Mouse (Mus musculus) layer of hippocampus, adult 9-10 months (tissue): Measurements from ENCODE around the gene Pum3.

Experiments used
- DNase-seq: peaks from one replicate; pipeline ENCODE4 v3.0.0; 2022; ENCODE audit warnings: low spot score

Gene Pum3

DNA sequence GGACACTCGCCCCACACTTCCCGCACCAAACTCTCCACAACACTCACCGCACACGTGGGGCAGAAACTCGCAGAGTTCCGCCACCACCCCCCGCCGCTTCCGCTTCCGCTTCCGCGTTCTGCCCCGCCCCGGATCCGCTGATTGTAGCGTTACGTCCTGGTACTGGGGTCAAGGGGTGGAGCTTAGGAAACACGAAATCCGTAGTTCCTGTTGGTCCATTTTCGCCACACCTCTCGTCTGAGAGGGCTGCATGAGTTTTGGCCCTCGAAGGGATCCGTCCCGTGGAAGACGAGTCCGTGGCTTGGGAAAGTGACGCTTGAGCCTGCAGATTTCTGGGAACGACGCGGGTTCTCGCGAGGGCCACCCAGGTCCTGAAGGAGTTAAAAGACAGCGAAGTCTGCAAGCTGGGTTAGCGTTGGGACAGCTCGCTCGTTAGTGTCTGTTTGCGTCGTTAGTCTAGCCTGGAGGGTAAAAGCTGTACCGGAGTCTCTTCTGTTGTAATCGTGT is at the start of gene Pum3:
Pum3 (minus strand) TSS at position 81 of the 507 bp plus-strand sequence.
- peak; percentile 94 for DNase-seq

- no peak for DNase-seq
These were observed 37.1 kb upstream of the Pum3 start for GRCm38 (mm10) chr19:27466691-27467090.

GRCm38 (mm10) chr19:27462656-27463055 is 33.0 kb upstream of the Pum3 start:
- no peak for DNase-seq

DNA sequence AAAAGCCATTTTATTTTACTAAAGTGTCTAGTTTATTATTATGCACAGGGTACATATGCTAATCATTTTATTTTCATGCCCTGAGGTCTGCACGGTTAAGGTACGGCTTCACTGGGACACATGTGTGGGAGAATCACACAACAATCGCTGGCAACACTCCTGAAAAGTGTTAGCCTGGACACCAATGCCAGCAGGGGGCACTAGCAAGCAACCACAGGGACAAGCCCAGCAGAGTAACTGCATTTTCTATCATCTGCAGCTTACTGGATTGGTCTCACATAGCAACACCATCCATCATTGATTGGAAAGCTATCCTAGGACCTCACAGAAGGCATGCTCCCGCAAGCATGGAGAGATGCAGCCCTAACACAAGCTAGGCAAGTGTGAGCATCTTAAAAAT is 20.8 kb upstream of the Pum3 start:
- peak; percentile 56 for DNase-seq

DNA sequence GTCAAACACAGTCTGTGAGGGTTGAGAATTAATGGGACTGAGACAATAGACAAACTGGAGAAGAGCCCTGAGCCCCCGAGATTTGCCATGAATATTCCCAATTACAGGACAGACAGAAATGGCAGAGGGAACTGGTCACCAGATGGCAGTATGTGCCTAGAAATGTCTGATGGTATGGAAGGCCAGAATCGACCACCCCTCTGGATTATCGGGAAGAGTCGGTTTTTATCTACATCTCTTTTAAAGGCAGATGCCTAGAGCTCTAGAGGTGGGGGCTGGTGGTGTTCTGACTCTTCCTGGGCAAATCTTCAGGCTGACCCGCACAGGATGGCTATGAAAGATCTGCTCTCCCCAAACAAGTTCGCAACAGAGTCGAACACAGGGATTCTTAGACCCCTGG is 17.9 kb upstream of the Pum3 start:
- no peak for DNase-seq

- DNase-seq, result no peak
These were observed 11.5 kb upstream of the Pum3 start for GRCm38 (mm10) chr19:27441106-27441505.

DNA sequence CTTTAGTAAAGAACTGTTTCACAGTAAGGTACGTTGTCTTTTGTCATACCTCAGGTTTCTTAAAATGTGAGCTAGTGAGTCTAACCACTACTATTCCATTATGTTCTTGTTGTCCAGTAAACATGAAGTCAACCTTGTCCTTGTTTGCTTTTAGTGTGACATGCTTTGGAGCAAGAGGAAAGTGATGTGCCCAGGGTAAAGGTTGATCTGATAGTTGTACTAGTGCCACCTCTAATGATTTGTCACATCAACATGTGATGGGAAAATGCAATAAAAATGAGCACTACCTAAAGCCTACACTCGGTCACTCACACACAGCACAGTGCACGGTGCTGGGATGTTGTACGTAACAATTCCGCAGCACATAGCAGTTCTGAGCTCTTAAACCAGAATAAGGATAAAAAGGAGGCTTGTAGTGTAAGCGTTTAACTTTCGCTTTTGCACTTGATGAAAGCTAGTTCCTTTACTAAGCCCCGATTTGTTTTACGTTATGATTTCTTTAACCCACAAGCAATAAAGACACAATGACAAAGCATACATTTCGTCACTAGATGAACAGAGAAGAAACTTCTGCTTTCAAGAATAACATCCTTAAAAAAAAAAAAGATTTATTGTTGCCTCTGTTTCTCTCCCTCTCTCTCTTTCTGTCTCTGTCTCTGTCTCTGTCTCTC is 8.5 kb upstream of the Pum3 start:
- DNase-seq, result no peak

- no peak for DNase-seq
These were observed 781 bp upstream of the Pum3 start for GRCm38 (mm10) chr19:27430406-27430805.

DNA sequence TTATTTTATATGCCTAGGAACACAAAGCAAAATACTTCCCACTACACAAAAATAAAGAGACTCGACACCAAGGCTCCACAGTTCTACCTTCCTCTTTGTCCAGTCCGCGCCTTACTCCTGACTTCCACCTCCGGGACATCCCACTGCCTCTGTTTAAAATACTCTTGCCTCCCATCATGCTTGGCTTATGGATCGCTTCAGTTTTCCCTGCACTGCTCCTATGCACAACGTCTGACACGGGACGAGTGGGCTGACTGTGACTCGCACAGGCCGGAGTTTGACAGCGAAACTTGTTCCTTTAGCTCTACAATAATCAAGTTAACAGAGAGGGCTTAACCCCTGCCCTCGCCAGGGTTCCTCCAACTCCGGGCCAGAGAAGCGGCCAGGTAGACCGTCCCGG is 344 bp downstream of the Pum3 start:
- no peak for DNase-seq

DNA sequence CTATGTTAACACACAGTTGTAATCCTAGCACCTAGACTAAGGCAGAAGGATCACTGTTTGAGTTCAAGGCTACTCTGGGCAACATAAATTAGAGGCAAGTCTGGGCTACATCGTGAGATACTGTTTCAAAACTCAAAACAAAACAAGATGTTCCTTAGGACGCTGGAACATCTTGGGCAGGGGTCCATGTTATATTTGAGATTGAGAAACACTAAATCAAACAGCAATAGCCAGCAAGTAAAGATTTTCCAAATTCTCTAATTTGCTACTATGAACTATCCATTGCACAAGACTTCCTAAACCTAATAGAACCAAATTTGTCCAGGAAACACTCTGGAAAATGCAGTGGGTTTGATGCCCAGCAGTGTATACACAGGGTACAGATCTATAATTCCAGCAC is 1.8 kb downstream of the Pum3 start:
- DNase-seq, result no peak

DNA sequence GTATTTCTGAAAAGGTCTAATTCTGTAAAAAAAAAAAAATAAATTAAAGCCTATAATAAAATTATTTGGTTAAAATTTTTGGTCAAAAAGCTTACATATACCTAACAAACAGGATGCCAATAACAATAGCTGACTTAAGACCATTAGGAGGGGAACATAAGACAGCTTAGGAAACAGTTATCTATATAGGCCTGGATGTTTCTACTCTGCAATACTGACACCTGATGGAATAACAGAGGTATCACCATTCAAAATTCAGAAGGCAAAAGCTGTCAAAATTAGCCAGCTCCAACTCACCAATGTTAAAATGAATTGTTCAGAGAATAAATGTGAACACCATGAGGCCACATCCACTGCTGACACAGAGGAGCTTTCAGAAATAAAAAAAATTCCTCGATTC is 3.2 kb downstream of the Pum3 start:
- DNase-seq, result no peak

DNA sequence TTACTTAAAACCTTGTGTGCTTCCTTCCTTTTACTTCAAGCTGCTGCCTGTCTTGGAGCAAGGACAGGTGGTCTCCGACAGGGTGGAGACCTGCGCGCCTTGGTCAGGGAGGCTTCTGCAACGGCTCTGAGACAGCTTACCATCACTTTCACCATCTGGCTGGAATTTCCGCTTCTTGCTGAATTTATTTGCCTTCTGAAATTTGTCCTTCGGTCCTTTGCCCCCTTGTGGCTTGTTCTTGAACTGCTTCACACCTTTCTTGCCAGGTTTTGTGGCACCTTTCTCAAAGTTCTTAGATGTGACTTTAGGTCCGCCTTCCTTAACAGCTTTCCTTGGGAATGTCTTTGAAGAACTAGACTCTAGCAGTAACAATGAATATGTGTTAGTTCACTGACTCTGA is 4.0 kb downstream of the Pum3 start:
- no peak for DNase-seq

GRCm38 (mm10) chr19:27417375-27417774 is 12.2 kb downstream of the Pum3 start:
- DNase-seq, result no peak

- DNase-seq, result no peak
These were observed 13.1 kb downstream of the Pum3 start for GRCm38 (mm10) chr19:27416569-27416968.

DNA sequence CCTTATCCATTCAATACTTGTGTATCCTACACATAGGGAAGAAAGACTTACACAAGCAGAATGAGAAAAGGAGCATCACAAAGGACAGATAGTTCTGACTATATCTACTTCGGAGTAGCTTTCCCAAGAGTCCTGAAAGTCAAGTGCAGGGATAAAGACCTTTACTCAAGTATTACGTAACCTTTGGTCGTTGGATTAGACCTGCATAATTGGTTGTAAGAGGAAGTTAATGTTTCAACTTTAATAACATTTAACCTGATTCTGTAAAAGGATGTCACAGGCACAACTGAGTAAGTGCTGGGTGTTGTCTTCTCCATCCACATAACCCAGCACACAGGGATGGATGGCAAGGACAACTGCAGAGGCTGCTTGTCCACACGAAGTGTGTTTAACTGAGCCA is 18.3 kb downstream of the Pum3 start:
- no peak for DNase-seq

DNA sequence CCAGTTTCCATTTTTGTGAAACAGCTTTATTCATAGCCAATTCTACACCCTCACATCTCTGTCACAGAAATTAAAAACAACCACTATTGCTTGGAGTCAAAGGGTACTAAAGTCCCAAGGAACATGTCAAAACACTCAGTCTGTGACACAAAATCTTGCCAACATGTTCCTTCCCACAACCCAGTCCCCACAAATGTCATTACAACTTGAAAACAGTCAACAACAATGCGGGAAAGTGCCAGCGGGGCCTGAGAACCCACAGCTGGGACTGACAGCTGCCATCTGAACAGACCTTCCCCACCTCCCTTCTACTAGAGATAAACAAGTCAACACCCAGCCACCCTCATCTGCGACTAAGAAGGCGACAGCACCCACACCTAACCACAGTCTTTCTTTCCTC is 18.9 kb downstream of the Pum3 start:
- DNase-seq, result no peak

GRCm38 (mm10) chr19:27409782-27410181 is 19.8 kb downstream of the Pum3 start:
- no peak for DNase-seq

DNA sequence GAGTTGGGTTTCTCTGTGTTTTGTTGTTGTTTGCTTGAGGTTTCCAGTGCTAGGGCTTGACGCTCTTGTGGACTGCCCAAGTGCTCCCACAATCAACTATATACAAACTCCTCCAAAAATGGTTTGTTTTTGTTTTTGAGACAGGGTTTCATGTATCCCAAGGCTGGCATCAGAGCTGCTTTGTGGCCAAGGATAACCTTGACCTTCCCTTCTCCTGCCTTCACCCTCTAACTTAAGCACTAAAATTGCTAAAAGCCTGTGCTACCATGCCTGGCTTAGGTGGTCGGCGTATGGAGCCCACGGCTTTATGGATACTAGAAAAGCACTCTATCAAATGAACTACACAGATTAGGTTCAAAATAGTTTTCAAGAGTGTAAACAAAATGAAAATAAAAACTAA is 20.4 kb downstream of the Pum3 start:
- no peak for DNase-seq

DNA sequence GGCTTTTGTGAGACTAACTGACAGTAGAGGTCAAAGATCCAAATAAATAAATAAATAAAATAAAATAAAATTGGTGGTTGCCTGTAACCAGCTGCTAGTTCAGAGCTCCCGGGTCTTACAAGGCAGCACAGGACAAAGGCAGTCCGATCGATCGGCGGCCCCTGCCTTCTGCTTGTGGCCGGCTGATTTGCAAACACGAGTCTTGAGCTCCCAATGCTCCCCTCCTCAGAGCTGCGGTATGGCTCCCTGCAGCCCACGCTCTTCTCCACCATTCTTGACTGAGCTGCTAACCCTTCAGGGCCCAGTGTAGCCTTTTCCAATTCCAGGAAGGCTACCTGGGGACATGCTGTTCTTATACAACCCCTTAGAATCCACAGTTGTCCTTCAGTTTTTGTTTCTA is 31.8 kb downstream of the Pum3 start:
- DNase-seq, result no peak

- no peak for DNase-seq
These were observed 32.4 kb downstream of the Pum3 start for GRCm38 (mm10) chr19:27397223-27397622.

DNA sequence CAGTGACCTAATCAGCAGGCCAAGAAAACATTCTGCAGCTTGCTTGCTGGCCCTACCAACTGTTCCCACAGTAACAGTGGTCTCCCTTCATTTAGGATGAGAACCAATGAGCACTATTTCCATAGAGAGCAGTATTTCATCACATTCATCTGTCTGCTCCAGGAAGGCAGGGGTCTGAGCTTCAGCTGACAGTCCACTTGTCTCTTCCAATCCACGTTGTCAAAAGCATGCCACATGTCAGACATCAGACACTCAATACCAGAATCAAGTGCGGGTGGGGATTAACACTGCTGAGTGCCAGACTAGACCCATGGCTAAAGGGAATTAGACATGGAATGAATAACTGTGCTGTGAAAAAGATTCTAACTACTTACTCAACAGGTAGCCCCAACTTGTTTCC is 32.9 kb downstream of the Pum3 start:
- no peak for DNase-seq

- DNase-seq, result no peak
These were observed 33.7 kb downstream of the Pum3 start for GRCm38 (mm10) chr19:27395936-27396335.

GRCm38 (mm10) chr19:27395481-27395880 is 34.1 kb downstream of the Pum3 start:
- no peak for DNase-seq

DNA sequence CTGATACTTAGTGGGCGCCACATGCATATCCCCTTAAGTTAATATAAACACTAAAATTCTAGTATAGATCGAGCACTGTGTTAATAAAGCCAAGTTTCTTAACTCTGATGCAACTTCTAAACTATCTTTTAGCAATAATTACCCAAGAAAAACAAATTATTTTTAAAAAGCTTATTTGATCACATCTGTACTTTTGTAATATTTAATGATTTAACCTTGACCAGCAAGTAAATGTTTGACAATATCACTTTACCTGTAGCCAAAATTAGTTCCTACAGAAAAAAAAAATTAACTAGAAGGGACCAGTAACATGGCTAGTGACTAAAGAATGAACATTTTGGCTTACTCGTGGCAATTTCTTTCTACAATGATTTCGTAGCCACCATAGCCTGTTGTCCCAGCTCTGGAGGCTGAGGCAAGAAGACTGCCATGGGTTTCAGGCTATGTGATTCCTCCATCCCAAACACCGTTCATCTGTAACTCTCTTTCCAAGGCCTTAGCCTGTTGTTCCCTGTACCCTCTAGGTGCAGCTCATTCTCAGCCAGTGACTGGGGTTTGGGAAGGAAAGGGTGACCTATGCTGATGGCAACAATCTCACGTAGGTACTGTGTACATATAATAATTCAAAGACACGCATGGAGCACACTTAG is 35.2 kb downstream of the Pum3 start:
- no peak for DNase-seq
